Mouse (Mus musculus) heart, adult 18-20 months (tissue): ENCODE measurements around the gene Drg1. TPM values are rescaled to one million over a fixed set of nuclear protein-coding genes. Genes with fewer than 3 reads are reported as not detected.
A peak's percentile ranks its signal among the peaks of the same experiment; 100 is the strongest.

Source experiments
- DNase-seq, 2 experiments: peaks; one replicate each; pipeline ENCODE4 v3.0.0; 2021 to 2022; ENCODE audit warnings: mixed read lengths in 1 of 2
- long read RNA-seq, 2 experiments: library from polyadenylated mRNA; stranded (forward); transcript quantifications; one replicate each; pipeline ENCODE4 v2.0.0; 2021
- total RNA-seq, 2 experiments: library from RNA; stranded (reverse); gene quantifications; 2 replicates each; pipeline ENCODE4 v1.2.3; 2021

The Drg1 gene
- 10 to 100 TPM; 60.1 to 70.5 TPM for total RNA-seq
- long read RNA-seq, experiment 1, transcript Drg1-201 (9 exons, 1,546 nt): major isoform, 62 of 70 reads
- long read RNA-seq, experiment 1, partial matches to known transcripts: 4 of 70 reads
- long read RNA-seq, experiment 1, other reads (novel, unspliced or antisense): 4 of 70 reads
- long read RNA-seq, experiment 2, transcript Drg1-201 (9 exons, 1,546 nt): major isoform, 33 of 42 reads
- long read RNA-seq, experiment 2, partial matches to known transcripts: 2 of 42 reads
- long read RNA-seq, experiment 2, other reads (novel, unspliced or antisense): 6 of 42 reads

DNA sequence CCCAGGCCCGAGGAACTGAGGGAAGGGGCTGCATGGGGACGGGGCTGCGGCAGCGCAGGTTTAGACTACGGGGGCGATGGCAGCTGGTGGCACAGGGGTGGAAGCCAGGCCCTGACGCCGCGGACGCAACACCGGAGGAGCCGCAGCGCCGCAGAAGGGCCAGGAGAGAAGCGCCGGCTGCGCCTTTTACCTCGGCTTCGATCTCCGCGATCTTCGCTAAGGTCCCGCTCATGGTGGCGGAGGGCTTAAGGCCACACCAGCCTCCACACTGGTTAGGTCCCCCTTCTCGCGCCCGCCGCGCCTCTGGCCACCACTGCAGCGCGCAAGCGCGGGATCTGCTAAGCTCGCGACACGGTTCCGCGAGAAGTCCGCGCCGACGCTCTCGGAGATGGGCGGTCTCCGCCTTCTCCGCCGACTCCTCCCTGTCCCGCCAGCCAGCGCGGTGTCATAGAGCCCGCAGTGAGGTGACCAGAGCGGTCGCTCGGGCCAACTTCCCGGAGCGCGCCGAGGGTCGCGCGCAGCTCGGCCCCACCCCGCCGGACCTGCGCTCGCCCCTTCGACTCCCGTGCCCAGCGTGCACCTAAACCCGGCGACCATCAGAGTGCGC lies at the start of gene Drg1:
TSS of gene Drg1 (minus strand) at position 337 of the 607 bp plus-strand sequence.
- DNase-seq: peak; percentile 94 to 97

DNA sequence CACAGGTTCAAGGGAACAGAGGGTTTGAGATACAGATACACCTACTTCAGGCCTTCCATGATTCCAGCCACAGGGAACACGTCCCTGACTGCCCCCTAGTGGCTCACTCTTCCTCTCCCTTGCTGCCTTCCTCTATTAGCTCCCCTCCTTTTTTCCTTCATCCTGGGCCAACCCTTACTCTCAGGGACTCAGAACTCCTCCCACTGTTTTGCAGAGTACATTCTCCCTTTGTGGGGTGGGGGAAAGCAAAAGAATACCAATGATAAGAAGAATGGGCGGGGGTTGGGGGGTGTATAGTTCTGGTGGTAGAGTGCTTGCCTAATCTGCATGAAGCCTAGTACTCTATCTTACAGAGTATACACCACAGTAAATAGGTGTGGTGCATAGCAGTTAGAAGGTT lies 47.9 kb upstream of the Drg1 start:
- peak in 1 of 2 experiments; percentile 78 for DNase-seq

DNA sequence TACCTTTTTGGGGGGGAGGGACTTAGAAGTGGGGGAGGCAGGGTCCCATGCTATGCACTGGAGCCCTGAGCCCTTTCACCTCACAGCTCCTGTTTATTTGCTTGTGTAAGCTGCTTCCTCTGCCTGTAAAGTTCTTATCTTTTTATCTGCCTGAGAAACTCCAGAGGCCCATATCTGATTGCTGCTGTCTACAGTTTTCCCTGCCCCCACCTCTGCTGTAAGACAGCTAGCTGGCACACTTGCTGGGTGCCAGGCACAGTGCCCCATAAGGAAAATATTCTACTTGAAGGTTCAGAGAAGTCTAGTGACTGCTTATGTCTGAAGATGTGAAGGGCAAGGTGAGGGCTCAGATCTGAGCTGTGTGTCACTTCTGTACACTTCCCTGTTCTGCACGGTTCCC lies 47.1 kb upstream of the Drg1 start:
- DNase-seq: no peak

DNA sequence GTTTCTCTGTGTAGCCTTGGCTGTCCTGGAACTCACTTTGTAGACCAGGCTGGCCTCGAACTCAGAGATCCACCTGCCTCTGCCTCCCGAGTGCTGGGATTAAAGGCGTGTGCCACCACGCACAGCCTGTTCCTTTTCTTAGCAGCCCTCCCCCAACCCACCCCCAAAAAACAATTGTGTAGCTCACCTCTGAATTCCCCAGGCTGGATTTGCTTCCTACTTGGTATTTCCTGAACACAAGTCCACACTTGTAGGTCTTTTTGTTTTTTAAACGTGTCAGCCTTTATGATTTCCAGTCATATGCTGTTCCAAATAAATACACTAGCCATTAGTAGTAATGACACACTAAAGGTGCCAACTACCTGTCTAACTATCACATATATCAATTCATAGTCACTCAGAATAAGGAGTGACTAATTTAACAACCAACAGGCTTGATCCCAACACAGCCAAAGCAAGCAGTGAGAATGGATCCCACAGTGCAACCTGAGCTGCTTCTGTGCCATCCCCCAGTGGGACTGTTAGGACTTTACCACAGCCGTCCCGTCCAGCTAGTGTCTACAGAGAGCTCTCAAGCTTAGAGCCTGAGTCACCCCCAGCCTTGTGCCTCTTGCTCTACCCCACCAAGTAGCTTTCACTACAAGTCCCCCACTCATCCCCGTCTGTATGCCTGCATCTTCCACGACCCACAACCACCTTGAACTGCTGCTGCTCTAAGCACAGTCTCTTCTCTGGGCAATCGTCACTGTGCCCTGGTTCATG lies 45.6 kb upstream of the Drg1 start:
- no peak for DNase-seq

DNA sequence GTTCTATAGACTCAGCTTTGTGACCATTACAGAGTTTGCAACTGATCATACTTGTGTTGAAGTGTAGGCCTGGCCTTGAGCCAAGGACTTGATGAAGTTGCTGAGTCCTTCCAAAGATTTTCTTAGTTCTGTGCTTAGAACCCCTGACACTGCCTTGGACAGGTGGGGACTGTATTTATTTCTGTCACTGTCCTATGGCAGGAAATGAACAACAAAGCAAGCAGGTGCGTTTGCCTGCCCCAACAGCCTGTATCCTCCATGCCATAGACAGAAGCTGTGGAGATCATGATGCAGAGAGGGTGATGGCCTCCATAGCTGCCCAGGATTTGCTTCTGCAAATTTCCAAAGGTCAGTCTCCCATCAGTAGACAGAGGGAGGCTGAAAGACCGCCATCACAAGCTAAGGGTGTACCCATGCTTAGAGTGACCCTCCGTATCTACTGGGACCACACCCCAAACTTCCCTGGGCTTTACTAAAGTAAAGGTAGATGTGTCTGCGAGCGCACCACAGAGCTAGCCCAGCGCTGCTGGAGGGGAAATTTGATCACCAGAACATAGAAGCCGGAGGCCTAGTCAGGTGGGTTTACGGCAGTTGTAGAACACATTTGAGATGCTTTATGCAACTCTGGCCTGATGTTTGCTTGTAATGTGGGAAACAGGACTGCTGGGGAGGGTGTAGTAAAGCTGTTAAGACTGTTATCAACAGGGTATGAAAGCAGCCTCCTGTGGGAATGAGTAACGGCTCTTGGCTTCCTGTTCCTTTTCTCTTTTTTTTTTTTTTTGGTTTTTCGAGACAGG lies 44.8 kb upstream of the Drg1 start:
- DNase-seq: no peak

DNA sequence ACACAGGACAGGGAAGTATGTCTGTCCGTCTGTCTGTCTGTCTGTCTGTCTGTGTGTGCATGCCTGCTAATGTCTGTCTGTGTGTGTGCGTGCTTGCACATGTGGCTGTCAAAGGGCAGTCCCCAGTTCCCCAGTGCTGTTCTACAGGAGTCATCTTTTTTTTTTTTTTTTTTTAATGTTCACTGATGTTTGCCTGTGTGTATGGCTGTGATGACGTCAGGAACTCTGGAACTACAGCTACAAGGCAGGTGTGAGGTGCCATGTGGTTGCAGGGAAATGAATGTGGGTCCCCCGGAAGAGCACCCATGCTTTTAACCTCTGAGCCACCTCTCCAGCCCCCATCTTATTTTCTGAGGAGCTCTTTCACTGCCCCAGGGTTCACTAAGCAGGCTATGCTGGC lies 43.7 kb upstream of the Drg1 start:
- no peak for DNase-seq

DNA sequence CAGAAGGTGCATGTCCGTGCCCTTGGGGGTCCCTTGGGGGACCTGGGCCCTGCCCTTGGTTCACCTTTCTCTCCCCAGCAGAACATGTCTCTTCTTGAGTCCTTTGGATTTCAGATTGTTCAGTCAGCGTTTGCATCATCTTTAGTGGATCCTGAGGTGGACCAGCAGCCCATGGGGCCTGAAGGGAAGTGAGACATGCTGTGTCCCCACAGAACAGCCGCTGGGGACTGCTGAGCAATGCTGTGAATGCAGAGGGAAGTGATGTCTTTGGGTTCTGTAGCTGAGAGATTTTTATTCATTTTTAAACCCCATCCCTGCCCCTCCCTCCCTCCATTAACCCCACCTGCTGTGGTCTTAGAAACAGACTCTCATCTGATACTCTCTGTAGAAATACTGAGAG lies 41.7 kb upstream of the Drg1 start:
- no peak for DNase-seq

DNA sequence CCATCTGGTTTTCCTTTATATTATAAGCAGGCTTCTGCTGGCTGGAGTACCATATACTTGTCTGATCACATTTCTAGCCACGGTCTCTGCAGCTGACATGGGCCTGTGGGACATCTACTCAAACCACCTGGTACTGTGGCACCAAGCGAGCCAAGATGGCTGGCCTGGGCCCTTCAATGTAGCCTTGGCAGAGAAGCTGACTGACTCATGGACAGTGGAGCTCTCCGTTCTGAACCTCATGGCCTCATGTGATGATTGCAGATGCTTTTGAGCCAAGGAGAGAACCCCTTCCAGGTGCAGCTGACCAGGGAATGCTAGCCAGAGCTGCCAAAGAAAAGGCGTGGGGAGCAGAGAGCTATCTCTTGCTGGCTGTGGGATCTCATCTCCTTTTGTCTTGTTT lies 39.6 kb upstream of the Drg1 start:
- DNase-seq: peak in 1 of 2 experiments; percentile 16

DNA sequence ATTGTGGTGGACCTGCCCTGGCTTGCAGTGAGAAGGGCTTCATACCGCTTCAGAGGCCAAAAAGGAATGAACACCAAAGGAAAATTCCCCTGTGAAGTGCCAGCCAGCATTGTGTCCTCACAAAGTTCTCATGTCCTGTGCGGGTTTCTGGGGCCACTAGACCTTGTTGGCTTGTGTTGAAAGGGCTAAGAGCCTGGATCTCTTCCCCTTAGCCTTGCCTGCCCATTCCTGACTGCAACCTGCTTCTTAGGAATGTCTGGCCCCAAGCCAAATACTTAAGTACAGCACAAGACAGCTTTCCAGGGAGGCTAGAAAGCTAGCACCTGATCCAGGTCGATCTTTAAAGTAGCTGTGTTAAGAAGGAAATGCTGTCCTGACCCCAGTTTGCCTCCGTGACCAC lies 36.6 kb upstream of the Drg1 start:
- peak in 1 of 2 experiments; percentile 25 for DNase-seq

DNA sequence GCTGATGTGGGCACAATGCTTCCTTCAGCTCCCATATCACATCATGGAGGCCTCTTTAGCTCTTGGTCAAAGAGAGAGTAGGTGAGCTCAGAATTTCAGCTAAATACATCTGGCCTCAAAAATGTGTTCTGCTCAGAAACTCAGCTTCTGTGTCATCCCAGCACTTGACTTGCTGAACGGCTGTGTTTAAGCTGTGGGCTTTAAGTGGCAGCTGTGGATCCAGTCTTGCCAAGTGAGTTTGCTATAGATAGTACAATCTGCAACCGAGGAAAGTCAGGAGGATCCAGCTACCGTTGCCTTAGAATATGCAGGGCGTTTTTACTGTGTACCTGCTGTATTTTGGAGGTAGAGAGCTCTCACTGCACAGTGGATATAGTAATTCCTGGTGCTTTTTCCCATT lies 36.2 kb upstream of the Drg1 start:
- no peak for DNase-seq

DNA sequence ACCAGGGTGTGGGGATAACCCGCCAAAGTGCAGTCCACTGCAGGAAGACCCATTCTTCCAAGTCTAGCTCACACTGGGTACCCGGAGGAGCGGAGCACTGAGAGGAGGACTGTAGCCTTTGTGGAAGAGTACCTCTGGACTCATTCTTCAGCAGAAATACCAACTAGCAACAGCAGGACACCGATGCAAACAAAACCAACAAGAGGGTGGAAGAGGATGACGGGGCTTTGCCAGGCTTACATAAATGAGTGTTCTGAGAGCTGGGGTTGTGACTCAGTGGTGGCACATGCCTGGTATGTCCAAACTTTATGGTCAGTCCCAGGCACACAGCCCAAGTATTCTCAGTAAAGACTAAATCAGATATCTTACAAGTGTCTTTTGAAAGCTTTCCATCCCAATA lies 34.9 kb upstream of the Drg1 start:
- no peak for DNase-seq

DNA sequence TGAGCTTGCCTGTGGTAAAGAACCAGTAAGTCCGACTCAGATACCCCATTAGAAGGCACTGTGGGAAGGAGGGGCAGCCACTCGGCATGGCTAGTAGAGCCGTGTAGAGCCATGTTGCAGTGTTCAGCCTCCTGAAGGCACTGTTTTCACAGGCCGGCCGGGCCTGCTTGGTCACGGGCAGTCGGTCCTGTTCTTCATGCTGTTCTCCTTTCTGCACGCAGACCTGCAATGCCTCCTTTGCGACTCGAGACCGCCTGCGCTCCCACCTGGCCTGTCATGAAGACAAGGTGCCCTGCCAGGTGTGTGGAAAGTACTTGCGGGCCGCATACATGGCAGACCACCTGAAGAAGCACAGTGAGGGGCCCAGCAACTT lies 32.6 kb upstream of the Drg1 start:
- no peak for DNase-seq

DNA sequence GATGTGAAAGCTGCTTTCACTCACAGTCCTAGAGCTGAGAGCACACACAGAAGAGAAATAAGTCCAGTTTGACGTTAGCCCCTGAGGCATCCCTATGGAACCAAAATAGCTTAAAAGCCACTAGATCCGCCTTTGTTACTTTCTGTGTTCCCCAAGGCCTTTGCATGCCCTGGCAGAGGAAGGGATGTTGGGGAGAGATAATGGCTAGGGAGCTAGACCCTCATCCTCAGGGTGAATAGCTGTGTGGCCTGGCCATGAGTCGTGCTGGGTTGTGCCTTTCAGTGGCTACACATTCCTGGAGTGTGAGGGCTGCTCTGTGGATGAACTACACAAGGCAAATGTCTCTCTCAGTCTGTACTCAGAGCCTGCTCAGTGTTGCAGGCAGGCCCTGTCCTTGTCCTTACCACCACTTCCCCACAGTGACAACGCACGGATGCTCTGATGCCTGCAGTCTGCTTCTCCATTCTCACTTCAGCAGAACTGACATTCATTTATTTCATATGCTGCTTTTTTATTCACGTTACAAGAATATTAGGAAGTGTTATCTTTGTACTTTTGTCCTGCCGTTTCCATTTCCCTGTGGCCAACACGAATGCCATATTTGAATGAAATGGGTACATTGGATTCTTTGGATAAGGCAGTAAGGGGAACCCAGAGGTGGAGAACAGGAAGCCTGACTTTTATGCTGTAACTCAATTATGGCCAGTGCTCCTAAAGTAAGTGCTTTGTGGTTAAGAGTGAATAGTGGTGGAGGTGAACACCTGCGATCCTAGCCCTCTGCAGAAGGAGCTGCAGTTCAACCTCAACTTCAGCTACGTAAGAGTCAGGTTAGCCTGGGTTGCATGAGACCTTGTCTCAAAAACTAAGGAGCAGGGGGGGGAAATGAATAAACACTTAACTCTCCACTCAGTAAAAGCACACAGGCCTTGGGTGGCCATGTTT lies 31.9 kb upstream of the Drg1 start:
- DNase-seq: no peak

DNA sequence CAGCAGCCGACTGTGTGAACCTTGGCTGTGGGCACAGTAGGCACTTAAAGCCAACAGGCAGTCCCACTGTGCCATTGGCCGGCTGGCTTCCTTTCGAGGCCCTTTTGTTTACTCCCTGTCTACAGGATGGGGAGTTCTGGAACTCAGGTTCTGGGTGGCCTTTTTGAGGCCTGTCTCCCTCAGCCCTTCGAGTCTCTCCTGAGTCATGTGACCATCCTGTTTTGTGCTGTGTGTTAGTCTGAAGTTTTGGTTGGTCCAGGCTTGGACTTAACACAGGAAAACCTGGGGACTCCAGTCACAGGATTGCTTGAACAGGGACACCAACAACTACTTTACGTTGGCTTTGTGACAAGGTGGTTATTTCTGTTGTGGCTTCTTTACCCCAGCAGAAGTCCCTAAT lies 29.8 kb upstream of the Drg1 start:
- no peak for DNase-seq

DNA sequence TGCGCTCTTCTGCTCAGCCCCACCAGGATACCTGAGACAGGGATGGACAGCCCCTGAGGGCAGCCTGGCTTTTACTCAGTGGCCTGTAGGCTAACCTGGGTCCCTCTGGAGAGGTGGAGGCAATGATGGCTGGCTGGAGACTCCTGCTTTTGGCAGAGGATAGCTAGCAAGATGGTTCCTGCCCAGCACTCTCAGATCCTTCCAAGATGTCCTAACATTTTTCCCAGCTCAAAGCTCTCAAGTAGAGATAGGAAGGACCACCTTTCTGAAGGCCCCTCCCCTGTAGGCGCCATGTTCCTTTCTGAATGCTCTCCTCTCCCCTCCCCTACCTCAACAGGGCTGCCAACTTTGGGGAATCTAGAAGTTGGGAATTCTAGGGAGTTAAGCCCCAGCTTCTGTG lies 28.4 kb upstream of the Drg1 start:
- no peak for DNase-seq

DNA sequence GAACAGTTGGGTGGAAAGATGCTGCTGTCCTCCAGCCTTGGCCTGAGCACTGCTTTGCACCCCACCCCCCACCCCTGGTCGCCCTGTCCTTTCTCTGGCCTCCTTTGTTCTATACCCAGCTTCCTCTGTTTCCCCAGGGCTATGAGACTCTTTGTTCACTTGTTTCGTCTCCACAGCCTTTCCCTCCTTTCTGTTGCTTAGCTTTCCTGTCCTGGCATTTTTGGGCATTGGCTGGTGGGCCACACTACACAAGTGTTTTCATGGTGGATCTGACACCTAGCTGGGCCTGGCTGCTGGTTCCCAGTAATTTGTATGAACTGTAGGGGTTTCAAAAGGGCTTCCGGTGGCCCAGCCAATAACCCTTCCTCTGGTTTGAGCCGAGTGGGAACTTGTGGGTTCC lies 27.1 kb upstream of the Drg1 start:
- DNase-seq: no peak

DNA sequence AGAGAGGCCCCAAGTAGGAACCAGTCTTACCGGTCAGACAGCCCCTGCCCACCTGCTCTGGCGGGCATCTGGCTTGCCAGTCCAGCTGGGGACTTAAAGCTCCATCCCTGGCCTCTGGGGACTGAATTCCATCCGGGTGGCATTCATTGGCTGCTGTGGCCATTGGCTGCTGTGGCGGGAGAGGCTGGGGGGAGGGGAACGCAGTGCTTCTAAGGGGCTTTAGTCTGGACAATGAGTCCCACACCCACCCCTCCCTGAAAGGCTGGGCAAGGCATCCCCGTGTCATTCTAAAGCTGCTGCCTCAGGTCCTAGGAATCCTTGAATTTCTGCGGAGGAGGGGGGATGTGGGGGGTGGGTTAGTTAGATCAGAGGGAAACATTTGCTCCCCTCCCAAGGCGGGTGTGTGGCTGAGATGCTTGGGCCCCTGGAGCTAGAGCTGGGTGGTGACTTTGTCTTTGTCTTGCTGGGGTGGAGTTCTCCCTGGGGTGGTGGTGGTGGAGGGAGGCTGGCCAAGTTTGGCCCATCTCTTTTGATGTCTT lies 26.6 kb upstream of the Drg1 start:
- peak in 1 of 2 experiments; percentile 27 for DNase-seq

DNA sequence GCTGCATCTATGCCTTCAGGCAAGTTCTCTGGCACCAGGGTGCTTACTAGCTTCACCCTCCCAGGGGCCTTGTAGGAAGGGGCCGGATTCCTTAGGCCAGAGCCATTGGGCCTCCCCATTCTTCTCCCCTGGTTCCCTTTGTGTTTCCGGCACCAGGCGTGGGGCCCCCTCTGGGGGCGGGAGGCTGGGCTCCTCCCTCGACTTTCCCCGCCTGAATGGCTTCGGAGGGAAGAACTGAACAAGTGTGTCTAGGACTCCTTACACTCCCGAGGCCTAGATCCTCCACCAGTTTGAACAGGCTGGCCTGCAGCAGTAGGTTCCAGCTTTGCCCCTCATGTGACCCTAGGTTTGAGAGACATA lies 25.8 kb upstream of the Drg1 start:
- DNase-seq: peak; percentile 61 to 66

DNA sequence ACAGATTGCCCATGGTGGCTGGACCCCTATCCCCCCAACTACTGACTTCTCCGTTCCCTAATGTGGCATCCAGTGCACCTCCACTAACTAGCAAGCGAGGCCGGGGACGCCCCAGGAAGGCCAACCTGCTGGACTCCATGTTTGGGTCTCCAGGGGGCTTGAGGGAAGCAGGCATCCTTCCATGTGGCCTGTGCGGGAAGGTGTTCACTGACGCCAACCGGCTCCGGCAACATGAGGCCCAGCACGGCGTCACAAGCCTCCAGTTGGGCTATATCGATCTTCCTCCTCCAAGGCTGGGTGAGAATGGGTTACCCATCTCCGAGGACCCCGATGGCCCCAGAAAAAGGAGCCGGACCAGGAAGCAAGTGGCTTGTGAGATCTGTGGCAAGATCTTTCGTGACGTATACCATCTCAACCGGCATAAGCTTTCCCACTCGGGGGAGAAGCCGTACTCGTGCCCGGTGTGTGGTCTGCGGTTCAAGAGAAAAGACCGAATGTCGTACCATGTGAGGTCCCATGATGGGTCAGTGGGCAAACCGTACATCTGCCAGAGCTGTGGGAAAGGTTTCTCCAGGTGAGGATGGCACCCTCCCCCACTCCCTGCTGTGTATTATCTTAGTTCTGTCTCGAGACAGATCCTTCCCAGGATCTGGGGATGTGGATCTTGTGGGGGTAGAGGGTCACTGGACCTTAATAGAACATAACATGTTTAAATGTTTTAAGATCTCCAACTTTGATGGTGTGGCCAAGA lies 25.3 kb upstream of the Drg1 start:
- DNase-seq: peak; percentile 18 to 53

DNA sequence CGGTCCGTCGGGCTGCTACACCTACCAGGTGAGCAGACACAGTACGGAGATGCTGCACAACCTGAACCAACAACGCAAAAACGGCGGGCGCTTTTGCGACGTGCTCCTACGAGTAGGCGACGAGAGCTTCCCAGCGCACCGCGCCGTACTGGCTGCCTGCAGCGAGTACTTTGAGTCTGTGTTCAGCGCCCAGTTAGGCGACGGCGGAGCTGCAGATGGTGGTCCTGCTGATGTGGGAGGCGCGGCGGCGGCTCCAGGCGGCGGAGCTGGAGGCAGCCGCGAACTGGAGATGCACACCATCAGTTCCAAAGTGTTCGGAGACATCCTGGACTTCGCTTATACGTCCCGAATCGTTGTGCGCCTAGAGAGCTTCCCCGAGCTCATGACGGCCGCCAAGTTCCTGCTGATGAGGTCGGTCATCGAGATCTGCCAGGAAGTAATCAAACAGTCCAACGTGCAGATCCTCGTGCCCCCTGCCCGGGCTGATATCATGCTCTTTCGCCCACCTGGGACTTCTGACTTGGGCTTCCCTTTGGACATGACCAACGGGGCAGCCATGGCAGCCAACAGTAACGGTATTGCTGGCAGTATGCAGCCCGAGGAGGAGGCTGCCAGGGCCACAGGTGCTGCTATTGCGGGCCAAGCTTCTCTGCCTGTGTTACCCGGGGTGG lies 24.6 kb upstream of the Drg1 start:
- DNase-seq: peak; percentile 49 to 67
